Mouse (Mus musculus) kidney, adult 2 months (tissue): ENCODE measurements around the gene Fras1.

Experiments used
- CTCF ChIP-seq: fragments of 200-500 bp; conservative IDR thresholded peaks from 2 replicates; pipeline ENCODE4 v1.5.1; 2011; ENCODE audit warnings: low read depth, mild to moderate bottlenecking, control low read depth, low read length, moderate library complexity, mixed read lengths; ENCODE audit not compliant: insufficient read depth, insufficient read length
- POLR2A ChIP-seq: fragments of 200-500 bp; IDR thresholded peaks from one replicate; pipeline ENCODE4 v1.6.1; 2011; ENCODE audit warnings: low read depth, low read length, control low read depth

DNA sequence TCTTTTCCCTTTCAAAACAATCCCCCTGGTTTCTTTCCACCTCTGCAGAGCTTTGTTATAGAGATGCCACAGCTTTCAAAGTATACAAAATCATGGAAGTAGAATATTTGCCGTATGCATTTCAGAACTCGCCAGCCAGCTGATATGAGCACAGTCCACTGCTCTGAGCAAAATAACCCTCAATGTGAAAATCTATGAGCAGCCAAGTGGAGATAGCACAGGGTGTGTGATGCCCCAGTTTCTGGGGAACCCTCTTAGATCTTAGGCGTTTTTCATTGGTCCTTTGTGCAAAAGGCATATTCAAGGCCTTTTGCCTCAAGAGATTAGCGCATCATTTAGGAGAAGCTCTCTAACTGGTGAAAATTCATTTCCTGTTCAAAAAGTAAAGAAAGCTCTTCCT, 170.4 kb downstream of the Fras1 start:
- TF ChIP-seq CTCF (no peak), POLR2A (no peak)
